Mouse (Mus musculus) lung, adult 2 months (tissue): ENCODE data around the gene Ccdc86.

Experiments
- CTCF ChIP-seq: fragments of 200-500 bp; IDR thresholded peaks from 2 replicates; pipeline ENCODE4 v1.5.1; 2011; ENCODE audit warnings: mild to moderate bottlenecking, low read length, control low read depth; ENCODE audit not compliant: insufficient read depth
- POLR2A ChIP-seq: fragments of 200-500 bp; IDR thresholded peaks from 2 replicates; pipeline ENCODE4 v1.6.1; 2011; ENCODE audit warnings: low read depth, mild to moderate bottlenecking, control low read depth, low read length, borderline replicate concordance; ENCODE audit errors: extremely low read depth

GRCm38 (mm10) chr19:10896849-10897248 lies 52.2 kb downstream of the Ccdc86 start:
- no peak for TF ChIP-seq POLR2A
- no peak for TF ChIP-seq CTCF
